Mouse (Mus musculus) midbrain, embryonic 14.5 days (tissue): ENCODE data around the gene Pmm2. TPM values are rescaled to one million over a fixed set of nuclear protein-coding genes. Genes with fewer than 3 reads are reported as not detected.
A peak's percentile ranks its signal among the peaks of the same experiment; 100 is the strongest.

Source experiments
- ATAC-seq: fragments of 200-750 bp; cut with Nextera tagmentation; 2 replicates; pipeline ENCODE4 v1.8.0; 2017; ENCODE audit warnings: moderate number of reproducible peaks, moderate library complexity; ENCODE audit not compliant: low FRiP score, low TSS enrichment
- DNase-seq: peaks from one replicate; pipeline ENCODE4 v3.0.0-alpha.2; 2015
- H3K27ac ChIP-seq: fragments of 300-500 bp; sonication (generic); replicated peaks from 2 replicates; pipeline ENCODE4 v1.5.1; 2014; ENCODE audit warnings: mild to moderate bottlenecking, low read depth, low read length, moderate library complexity
- H3K27me3 ChIP-seq: fragments of 300-500 bp; sonication (generic); 2 replicates; pipeline ENCODE4 v1.6.1; 2014; ENCODE audit warnings: low read length, control low read depth, mixed read lengths; ENCODE audit not compliant: control insufficient read depth, insufficient read depth
- H3K36me3 ChIP-seq: fragments of 300-500 bp; sonication (generic); 2 replicates; pipeline ENCODE4 v1.6.1; 2014; ENCODE audit warnings: low read length, control low read depth; ENCODE audit not compliant: control insufficient read depth, insufficient read depth
- H3K4me1 ChIP-seq: fragments of 300-500 bp; sonication (generic); 2 replicates; pipeline ENCODE4 v1.6.1; 2014; ENCODE audit warnings: mild to moderate bottlenecking, antibody characterized with exemption, low read length, control low read depth; ENCODE audit not compliant: control insufficient read depth, insufficient read depth
- H3K4me2 ChIP-seq: fragments of 300-500 bp; sonication (generic); 2 replicates; pipeline ENCODE4 v1.6.1; 2014; ENCODE audit warnings: mild to moderate bottlenecking, low read length, moderate library complexity
- H3K4me3 ChIP-seq: fragments of 300-500 bp; sonication (generic); replicated peaks from 2 replicates; pipeline ENCODE4 v1.5.1; 2014; ENCODE audit warnings: low read depth, low read length
- H3K9ac ChIP-seq: fragments of 300-500 bp; sonication (generic); replicated peaks from 2 replicates; pipeline ENCODE4 v1.6.1; 2014; ENCODE audit warnings: mild to moderate bottlenecking, low read length, moderate library complexity
- H3K9me3 ChIP-seq: fragments of 300-500 bp; sonication (generic); 2 replicates; pipeline ENCODE4 v1.6.1; 2016; ENCODE audit warnings: low read length, control low read depth, mixed read lengths; ENCODE audit not compliant: control insufficient read depth
- WGBS: fragments of 180-500 bp; shearing (Covaris S2); extraction: QIAGEN DNeasy Blood & Tissue Kit; methylation state at CpG from one replicate; pipeline ENCODE4 v1.1.7; 2014; 5-methylcytosine and 5-hydroxymethylcytosine counted together
- polyA plus RNA-seq: library from polyadenylated mRNA; unstranded; fragments of >200 nt; fragmentation: Nextera tagmentation; extraction: Ambion mirVana; gene quantifications from 2 replicates; pipeline ENCODE4 v1.2.1, GENCODE M21; 2014

Pmm2 gene
- polyA plus RNA-seq, 1 experiment from 2014 or later, result 41.5 TPM

- Histone ChIP-seq H3K27me3 (0 out of 2 replicates have a peak, but pooled peaks cover 5% of the 10 kb centered on the region), H3K4me1 (peaks cover 29% of the 10 kb centered on the region), H3K9ac (peak within 1 kb of the TSS; percentile 74), H3K4me3 (peak within 1 kb of the TSS; percentile 66), H3K9me3 (no peaks in the 10 kb centered on the region), H3K36me3 (no peaks in the 10 kb centered on the region), H3K27ac (peak within 1 kb of the TSS; percentile 78), H3K4me2 (peak within 1 kb of the TSS; percentile 95)
- ATAC-seq, result peak; percentile 90
- peak; percentile 97 for DNase-seq
- under 1% methylated on average over 67 of the region's 67 CpGs for WGBS
These were observed 34.3 kb downstream of the Pmm2 start, which contains the start of gene Carhsp1 for GRCm38 (mm10) chr16:8671551-8672349. Gene Carhsp1, minus strand, starts transcription at chr16:8672155.

- no peaks in the 10 kb centered on the region for H3K9me3 ChIP-seq
- peaks cover 29% of the 10 kb centered on the region for H3K4me1 ChIP-seq
- H3K4me2 ChIP-seq, result peak overlapping the region; percentile 95
- DNase-seq, result no peak
- H3K4me3 ChIP-seq, result peak overlapping the region; percentile 66
- H3K27ac ChIP-seq, result 0 out of 2 replicates have a peak overlapping the region, but pooled peaks have one; percentile 39
- WGBS, result under 1% methylated on average over 18 of the region's 18 CpGs
- peak overlapping the region; percentile 74 for H3K9ac ChIP-seq
- 0 out of 2 replicates have a peak, but pooled peaks cover 5% of the 10 kb centered on the region for H3K27me3 ChIP-seq
- no peaks in the 10 kb centered on the region for H3K36me3 ChIP-seq
- ATAC-seq, result no peak
These were observed 34.8 kb downstream of the Pmm2 start for GRCm38 (mm10) chr16:8672350-8672687.

- Histone ChIP-seq H3K9me3 (no peaks in the 10 kb centered on the region), H3K4me1 (peaks cover 25% of the 10 kb centered on the region), H3K9ac (no peak overlapping the region), H3K27me3 (0 out of 2 replicates have a peak, but pooled peaks cover 5% of the 10 kb centered on the region), H3K27ac (no peak overlapping the region), H3K36me3 (no peaks in the 10 kb centered on the region), H3K4me2 (peak overlapping the region; percentile 95), H3K4me3 (0 out of 2 replicates have a peak overlapping the region, but pooled peaks have one; percentile 66)
- ATAC-seq (no peak), DNase-seq (no peak)
These were observed 35.3 kb downstream of the Pmm2 start for GRCm38 (mm10) chr16:8672811-8673210.

- no peaks in the 10 kb centered on the region for H3K9me3 ChIP-seq
- WGBS, result 71% methylated on average over 6 of the region's 6 CpGs
- DNase-seq (no peak), ATAC-seq (no peak)
- no peak overlapping the region for H3K27ac ChIP-seq
- H3K9ac ChIP-seq, result no peak overlapping the region
- H3K36me3 ChIP-seq, result no peaks in the 10 kb centered on the region
- H3K4me2 ChIP-seq, result no peak overlapping the region
- no peak overlapping the region for H3K4me3 ChIP-seq
- 0 out of 2 replicates have a peak, but pooled peaks cover 5% of the 10 kb centered on the region for H3K27me3 ChIP-seq
- peaks cover 21% of the 10 kb centered on the region for H3K4me1 ChIP-seq
These were observed 35.9 kb downstream of the Pmm2 start for GRCm38 (mm10) chr16:8673343-8673742.

- H3K9ac ChIP-seq, result no peak overlapping the region
- H3K4me1 ChIP-seq, result peaks cover 13% of the 10 kb centered on the region
- no peak for ATAC-seq
- 0 out of 2 replicates have a peak, but pooled peaks cover 5% of the 10 kb centered on the region for H3K27me3 ChIP-seq
- no peak overlapping the region for H3K4me2 ChIP-seq
- H3K36me3 ChIP-seq, result no peaks in the 10 kb centered on the region
- H3K27ac ChIP-seq, result no peak overlapping the region
- H3K9me3 ChIP-seq, result no peaks in the 10 kb centered on the region
- no peak overlapping the region for H3K4me3 ChIP-seq
- peak; percentile 83 for DNase-seq
- 2% methylated on average over 8 of the region's 8 CpGs for WGBS
These were observed 36.7 kb downstream of the Pmm2 start for GRCm38 (mm10) chr16:8674165-8674564.

GRCm38 (mm10) chr16:8675559-8675958, 38.1 kb downstream of the Pmm2 start:
- Histone ChIP-seq H3K27ac (no peak overlapping the region), H3K9ac (no peak overlapping the region), H3K9me3 (no peaks in the 10 kb centered on the region), H3K4me2 (no peak overlapping the region), H3K36me3 (no peaks in the 10 kb centered on the region), H3K4me3 (no peak overlapping the region), H3K4me1 (peaks cover 4% of the 10 kb centered on the region), H3K27me3 (0 out of 2 replicates have a peak, but pooled peaks cover 5% of the 10 kb centered on the region)
- ATAC-seq (no peak), DNase-seq (no peak)
- WGBS, result 86% methylated on average over 8 of the region's 8 CpGs

GRCm38 (mm10) chr16:8676228-8676627, 38.8 kb downstream of the Pmm2 start:
- Histone ChIP-seq H3K27ac (no peak overlapping the region), H3K27me3 (0 out of 2 replicates have a peak, but pooled peaks cover 5% of the 10 kb centered on the region), H3K4me2 (no peak overlapping the region), H3K36me3 (no peaks in the 10 kb centered on the region), H3K9ac (no peak overlapping the region), H3K4me3 (no peak overlapping the region), H3K4me1 (no peaks in the 10 kb centered on the region), H3K9me3 (no peaks in the 10 kb centered on the region)
- no peak for ATAC-seq
- DNase-seq, result no peak
- 73% methylated on average over 2 of the region's 2 CpGs for WGBS

- Histone ChIP-seq H3K4me1 (no peaks in the 10 kb centered on the region), H3K4me2 (no peak overlapping the region), H3K9ac (no peak overlapping the region), H3K9me3 (no peaks in the 10 kb centered on the region), H3K36me3 (no peaks in the 10 kb centered on the region), H3K27me3 (0 out of 2 replicates have a peak, but pooled peaks cover 5% of the 10 kb centered on the region), H3K4me3 (no peak overlapping the region), H3K27ac (no peak overlapping the region)
- WGBS, result 51% methylated on average over 4 of the region's 4 CpGs
- DNase-seq (peak; percentile 84), ATAC-seq (no peak)
These were observed 39.3 kb downstream of the Pmm2 start for GRCm38 (mm10) chr16:8676800-8677199.

GRCm38 (mm10) chr16:8678035-8678434, 40.6 kb downstream of the Pmm2 start:
- no peaks in the 10 kb centered on the region for H3K9me3 ChIP-seq
- H3K36me3 ChIP-seq, result no peaks in the 10 kb centered on the region
- H3K9ac ChIP-seq, result no peak overlapping the region
- H3K27me3 ChIP-seq, result 0 out of 2 replicates have a peak, but pooled peaks cover 2% of the 10 kb centered on the region
- WGBS, result 51% methylated on average over 5 of the region's 5 CpGs
- no peak overlapping the region for H3K4me3 ChIP-seq
- no peak overlapping the region for H3K27ac ChIP-seq
- H3K4me2 ChIP-seq, result no peak overlapping the region
- no peaks in the 10 kb centered on the region for H3K4me1 ChIP-seq
- ATAC-seq (no peak), DNase-seq (no peak)
